Mouse (Mus musculus) spleen, adult 2 months (tissue): ENCODE data around the gene Pigp.

Experiments used
- CTCF ChIP-seq: fragments of 200-500 bp; IDR thresholded peaks from 2 replicates; pipeline ENCODE4 v1.5.1; 2011; ENCODE audit warnings: mild to moderate bottlenecking, inconsistent platforms; ENCODE audit not compliant: insufficient read depth, insufficient read length, insufficient replicate concordance; ENCODE audit errors: extremely low read depth
- POLR2A ChIP-seq: fragments of 200-500 bp; IDR thresholded peaks from 2 replicates; pipeline ENCODE4 v1.6.1; 2011; ENCODE audit warnings: low read depth, low read length, inconsistent platforms

DNA sequence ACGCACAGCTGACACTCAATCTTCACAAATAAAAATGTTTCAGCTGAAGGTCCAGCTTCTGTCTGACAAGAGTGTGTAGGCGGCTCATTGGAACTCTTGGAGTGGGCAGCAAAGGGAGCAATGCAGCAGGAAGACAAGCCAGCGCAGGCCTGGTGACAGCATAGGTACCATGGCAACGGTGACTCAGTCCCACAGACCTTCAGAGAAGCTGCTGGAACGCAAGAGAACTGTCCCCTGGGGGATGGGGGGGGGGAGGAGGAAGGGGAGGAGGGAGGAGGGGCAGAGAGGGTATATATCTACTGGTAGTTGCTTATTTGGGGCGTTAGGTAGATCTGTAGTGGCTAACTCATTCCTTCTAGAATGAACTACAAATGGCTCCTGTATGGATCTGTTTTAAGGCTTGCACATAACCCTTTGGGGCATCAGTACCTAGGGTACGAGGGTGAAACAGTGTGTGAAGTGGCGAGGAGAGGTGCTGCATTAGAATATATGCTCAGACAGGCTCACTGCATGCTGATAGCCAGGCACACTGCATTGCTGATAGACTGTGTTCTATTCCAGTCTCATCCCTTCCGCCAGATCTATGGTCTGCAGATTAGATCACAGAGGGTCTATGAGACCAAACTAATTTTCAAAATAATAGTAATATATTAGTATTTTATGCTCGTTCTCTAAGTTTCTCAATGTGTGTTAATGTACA is 9.3 kb downstream of the Pigp start:
- TF ChIP-seq CTCF, result no peak
- no peak for TF ChIP-seq POLR2A
